Mouse (Mus musculus) adrenal gland, postnatal 10 days (tissue): ENCODE results near the gene Pex11g. TPM values are rescaled to one million over a fixed set of nuclear protein-coding genes. Genes with fewer than 3 reads are reported as not detected.

Experiments used
- DNase-seq: peaks from one replicate; pipeline ENCODE4 v3.0.0; 2021; ENCODE audit warnings: mixed read lengths
- long read RNA-seq, 2 experiments: library from polyadenylated mRNA; stranded (forward); transcript quantifications; one replicate each; pipeline ENCODE4 v2.0.0; 2021
- total RNA-seq, 2 experiments: library from RNA; stranded (reverse); gene quantifications; 2 replicates each; pipeline ENCODE4 v1.2.3; 2021

The Pex11g gene
- 10 to 100 TPM; 13.3 to 16.1 TPM for total RNA-seq
- long read RNA-seq, experiment 1, transcript Pex11g-201 (5 exons, 2,870 nt), result major isoform, 44 of 53 reads
- long read RNA-seq, experiment 1, partial matches to known transcripts, result 6 of 53 reads
- long read RNA-seq, experiment 1, other reads (novel, unspliced or antisense), result 3 of 53 reads
- long read RNA-seq, experiment 2, partial matches to known transcripts, result 4 of 9 reads
- long read RNA-seq, experiment 2, other reads (novel, unspliced or antisense), result 2 of 9 reads

DNA sequence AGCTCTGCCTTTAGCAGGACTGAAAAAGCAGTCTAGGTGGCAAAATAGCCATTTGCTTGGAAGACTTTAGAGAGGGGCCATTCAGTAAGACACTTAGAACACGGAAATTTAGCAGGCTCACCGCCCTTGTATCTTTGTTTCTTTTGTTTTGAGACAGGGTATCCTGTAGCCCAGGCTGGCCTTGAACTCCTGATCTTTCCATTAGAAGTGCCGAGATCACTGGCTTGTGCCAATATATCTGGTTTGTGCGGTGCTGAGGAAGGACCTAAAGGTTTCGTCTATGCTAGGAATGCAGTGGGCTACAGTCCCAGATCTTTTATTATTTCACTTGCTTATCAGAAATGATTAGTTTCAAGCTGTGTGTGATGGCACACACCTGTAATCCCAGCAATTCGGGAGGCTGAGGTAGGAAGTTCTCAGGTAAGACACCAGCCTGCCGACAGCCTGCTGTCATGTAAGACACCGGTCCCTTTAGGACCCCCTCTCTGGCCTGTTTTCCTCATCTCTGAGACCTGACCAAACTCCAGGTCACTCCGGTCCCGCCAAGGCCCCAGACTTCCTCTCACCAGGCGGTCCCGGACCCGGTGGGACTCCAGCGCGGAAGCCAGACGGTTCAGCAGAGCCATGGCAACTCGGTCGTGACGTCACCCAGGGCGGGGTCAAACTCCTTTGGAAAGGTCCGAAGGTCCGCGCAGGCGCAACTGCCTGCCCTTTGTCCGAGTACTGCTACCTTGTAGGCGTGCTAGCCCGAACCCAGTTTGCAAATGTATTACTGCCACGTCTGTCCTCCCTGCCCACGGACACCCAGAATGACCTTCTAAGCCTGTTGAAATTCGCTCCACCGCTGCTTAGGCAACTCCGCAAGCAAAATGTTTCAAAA, at the start of gene Pex11g:
Gene Pex11g, minus strand, starts transcription at position 675 of the 880 bp plus-strand sequence.
- DNase-seq, result peak; percentile 100

DNA sequence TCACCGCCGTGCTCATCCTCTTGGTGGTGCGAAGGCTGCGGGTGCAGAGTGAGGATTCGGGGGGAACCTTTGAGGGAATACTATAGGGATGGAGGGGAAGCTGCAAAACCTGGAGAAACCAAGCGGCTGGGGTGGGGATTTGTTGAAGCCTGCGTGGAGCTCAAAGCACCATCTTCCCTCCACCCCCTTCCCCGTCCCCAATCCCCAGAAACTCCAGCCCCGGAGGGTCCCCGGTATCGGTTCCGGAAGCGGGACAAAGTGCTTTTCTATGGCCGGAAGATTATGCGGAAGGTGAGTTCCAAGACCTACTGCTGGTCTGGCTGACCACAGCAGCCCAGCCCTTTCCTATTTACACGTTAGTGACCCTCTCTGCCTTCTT, 49.6 kb upstream of the Pex11g start:
- DNase-seq, result peak; percentile 38

DNA sequence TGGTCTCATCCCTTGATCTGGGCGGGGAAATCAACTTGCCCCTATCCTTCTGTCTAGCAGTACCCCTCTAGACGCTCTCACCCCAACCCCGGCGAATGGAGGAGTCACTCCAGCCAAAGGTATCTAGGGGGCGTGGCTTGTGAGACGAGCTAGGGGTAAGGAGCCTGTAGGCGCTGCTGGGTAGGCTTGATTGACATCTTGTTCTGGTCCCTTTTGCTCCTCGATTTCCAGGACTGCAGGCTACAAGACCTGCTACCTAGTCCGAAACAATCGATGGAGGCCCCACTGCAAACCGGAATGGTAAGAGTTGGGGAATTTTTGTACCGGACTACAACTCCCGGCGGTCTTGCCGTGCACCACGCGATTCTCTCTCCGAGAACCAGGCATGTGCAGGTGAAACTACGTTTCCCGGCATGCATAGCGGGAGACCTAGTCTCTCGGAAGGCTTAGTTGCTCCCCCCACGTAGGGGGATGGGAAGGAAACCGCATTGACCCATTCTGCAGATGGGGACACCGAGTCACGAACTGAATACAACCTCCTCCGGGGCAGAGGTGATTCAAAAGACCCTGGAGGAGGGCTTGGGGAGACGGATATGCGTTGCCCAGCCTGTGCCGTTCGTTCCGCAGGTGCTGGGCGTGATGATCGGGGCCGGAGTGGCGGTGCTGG, 49.1 kb upstream of the Pex11g start:
- DNase-seq, result peak; percentile 93

DNA sequence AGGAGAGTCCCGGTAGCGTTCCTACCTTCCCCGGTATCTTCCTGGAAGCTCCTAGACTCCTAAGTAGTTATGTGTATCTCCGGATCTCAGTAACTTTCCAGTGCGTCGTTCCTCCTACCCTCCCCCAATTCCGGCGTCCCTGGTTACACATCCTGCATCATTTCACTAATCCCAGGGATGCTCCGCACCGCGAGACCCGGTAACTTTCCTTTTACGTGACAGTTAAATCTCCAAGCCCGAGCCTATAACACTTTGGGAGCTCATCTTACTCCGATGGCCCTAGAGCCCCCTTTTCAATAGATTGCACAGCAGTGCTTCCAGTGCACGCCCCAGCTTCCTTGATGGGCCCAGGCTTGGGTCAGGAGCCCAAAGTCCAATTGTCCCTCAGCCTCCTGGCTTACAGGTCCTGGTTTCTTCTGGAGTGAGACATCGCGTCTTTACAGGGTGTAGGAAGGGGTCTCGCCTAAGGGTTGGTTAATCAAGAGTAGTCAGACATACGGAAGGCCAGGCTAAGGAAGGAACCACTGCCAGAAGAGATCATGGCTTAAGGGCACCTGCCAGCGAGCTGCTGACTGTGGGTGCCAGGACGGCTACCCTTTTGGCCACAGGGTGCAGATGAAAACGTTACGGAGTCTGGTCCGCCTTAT, 48.4 kb upstream of the Pex11g start:
- DNase-seq, result peak; percentile 60

GRCm38 (mm10) chr8:3515260-3515671, 47.8 kb upstream of the Pex11g start, which contains the start of gene Pnpla6:
Pnpla6 (plus strand) TSS chr8:3515384.
- DNase-seq, result peak; percentile 94

DNA sequence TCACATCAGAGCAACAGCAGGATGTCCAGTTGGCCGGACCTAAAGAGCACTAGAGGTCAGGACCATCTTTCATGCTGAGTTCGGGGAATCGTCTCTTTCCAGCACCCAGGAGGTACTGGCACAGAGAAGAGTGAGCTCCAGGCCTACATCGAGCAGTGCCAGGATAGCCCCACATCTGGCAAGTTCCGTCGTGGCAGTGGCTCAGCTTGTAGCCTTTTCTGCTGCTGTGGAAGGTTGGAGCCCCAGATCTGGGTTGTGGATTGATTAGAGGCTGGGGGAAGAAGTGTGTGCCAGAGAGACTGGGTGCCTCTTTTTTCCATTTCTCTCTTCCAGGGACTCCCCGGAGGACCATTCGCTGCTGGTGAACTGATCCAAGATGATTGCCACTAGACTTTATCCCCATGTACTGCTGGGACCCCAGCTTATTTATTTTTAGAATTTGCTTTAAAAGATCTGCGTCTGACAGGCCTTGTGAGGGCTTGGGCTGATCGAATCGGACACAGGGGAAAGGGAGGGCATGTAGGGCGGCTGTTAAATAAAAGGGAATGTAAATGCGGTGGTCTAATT, 47.3 kb upstream of the Pex11g start:
- DNase-seq, result no peak

DNA sequence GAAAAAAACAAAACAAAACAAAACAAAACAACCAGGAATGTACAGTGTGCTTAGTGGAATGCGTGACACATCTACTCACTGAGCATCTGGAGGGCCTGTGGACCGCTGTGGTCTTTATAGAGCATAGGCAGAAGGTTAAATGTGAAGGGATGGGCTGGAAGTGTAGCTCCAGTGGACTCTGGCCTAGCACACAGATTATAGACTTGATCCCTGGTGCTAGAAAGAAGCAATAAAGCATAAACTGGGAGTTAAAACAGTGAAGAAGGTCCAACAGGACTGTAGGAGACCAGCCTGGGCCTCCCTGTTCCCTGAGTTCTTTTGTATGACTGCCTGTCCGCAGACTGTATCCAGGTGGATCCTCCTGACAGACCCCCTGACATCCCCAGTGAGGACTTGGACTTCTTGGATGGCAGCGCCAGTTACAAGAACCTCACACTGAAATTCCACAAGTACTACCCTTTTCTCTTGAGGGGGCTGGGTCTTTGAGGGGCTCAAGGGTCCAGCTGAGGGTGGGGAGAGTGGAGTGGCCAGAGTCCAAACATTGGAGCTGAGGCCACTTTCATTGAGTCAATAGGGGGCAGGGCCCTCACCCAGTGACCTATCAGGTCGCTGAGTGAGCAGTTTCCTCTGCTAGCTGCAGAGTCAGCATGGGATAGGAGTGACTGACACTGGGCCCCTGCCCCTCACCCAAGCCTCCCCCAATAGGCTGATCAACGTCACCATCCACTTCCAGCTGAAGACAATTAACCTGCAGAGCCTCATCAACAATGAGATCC, 40.7 kb upstream of the Pex11g start:
- no peak for DNase-seq

DNA sequence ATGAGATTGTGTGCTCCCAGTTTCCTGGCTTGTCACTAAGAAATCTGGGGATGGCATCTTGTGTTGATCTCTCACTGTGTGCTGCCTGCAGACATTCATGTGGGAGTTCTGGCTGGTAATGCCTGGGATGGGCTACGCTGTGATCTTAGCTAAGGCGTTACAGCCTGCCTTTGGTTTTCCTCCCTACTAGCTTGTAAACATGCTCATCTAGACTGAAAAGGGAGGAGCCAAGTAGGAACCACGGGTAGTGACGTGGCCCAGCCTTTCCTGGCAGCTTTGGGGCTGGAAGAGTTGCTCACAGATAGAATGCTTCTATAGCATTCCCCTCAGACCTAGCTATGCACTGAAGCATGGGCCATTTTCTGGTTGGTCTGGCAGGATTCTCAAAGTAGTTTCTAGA, 34.7 kb upstream of the Pex11g start:
- no peak for DNase-seq

DNA sequence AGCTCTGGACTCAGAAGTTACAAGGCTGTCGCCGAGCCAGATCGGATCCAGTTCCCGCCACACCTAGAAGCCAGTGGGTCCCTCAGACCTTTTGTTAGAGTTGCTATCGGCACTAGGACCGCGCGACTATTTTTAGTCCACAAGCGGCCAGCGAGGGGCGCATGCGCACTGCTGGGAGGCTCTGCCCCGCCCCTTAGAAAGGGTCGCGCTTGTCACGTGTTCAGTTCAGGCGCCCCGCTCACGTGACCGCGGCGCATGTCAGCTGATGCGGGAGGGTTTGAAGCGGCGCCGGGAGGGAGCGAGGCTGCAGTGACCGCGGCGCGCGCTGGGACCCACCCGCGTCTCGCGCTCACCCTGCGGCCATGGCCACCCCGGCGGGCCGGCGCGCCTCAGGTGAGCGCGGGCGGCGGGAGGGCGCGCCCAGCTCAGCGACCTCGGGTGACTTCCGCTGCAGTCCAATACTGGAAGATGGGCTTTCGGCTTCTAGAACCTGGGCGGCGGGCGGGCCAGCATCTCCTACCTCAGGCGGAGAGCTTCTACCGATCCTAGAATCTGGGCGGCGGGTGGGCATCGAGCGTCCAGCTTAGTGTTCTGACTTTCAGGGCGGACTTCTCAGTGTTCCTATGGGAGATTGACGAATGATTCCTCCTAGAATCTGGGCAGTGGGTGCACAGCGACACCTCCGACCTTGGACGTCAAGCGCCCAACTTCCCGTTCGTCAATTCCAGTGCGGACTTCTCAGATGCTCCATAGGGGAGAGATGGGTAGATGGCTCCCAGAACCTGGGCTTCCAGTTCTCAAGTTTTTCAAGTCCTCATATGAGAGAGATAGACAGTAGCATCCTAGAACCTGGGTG, 33.0 kb upstream of the Pex11g start, which contains the start of gene Mcoln1:
Gene Mcoln1, plus strand, starts transcription at position 223 of the 856 bp plus-strand sequence.
- DNase-seq, result peak; percentile 99

DNA sequence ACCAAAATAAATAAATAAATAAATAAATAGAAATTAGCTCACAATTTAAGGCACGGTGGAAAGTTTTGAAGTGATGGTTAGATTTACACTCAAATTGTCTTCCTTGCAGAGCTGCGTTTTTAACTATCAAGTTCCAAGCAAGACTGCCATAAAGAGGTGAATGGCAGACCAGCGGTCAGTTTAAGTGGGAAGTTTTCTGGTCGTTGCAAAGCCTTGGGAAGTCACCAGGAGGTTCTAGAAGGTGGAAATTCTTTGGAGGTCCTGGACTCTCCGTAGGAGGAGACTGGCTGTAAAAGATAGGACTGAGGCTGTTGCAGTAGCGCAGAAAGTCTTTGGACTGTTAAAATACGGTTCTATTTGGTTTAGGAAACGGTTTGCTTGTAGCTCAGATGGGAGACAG, 32.3 kb upstream of the Pex11g start:
- no peak for DNase-seq

DNA sequence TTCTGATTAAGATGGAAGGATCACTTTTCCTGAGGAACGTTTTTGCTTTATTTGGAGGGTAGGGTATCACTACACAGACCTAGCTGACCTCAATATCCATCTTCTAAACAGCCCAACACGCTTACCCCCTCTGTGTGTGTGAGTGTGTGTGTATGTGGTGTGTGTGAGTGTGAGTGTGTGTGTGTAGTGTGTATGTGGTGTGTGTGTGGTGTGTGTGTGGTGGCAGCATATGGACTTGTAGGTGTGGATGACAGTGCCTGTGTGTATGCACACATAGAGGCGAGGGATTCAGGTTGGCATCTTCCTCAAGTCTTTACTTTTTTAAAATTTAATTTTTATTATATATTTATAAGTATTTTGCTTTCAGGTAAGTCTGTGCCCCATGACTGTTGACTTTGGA, 31.1 kb upstream of the Pex11g start:
- DNase-seq, result no peak

GRCm38 (mm10) chr8:3496428-3496748, 28.9 kb upstream of the Pex11g start:
- DNase-seq, result no peak

DNA sequence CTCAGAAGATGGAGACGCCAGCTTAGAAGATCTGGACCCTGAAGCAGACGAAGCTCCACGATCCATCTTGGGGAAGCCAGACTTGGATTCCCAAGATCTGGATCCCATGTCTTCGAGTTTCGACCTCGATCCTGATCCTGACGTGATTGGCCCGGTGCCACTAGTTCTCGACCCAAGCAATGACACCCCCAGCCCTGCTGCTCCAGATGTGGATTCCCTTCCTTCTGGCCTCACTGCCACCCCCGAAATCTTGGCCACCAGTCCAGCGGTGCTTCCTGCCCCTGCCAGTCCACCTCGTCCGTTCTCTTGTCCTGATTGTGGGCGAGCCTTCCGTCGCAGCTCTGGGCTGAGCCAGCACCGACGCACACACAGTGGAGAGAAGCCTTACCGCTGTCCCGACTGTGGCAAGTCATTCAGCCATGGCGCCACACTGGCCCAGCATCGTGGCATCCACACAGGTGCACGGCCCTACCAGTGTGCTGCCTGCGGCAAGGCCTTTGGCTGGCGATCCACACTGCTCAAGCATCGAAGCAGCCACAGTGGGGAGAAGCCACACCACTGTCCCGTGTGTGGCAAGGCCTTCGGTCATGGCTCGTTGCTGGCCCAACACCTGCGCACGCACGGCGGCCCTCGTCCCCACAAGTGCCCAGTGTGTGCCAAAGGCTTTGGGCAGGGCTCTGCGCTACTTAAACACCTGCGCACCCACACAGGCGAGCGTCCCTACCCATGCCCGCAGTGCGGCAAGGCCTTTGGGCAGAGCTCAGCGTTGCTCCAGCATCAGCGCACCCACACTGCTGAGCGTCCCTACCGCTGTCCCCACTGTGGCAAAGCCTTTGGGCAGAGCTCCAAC, 28.3 kb upstream of the Pex11g start:
- no peak for DNase-seq

- DNase-seq, result no peak
These were observed 26.3 kb upstream of the Pex11g start for GRCm38 (mm10) chr8:3493845-3494208.

DNA sequence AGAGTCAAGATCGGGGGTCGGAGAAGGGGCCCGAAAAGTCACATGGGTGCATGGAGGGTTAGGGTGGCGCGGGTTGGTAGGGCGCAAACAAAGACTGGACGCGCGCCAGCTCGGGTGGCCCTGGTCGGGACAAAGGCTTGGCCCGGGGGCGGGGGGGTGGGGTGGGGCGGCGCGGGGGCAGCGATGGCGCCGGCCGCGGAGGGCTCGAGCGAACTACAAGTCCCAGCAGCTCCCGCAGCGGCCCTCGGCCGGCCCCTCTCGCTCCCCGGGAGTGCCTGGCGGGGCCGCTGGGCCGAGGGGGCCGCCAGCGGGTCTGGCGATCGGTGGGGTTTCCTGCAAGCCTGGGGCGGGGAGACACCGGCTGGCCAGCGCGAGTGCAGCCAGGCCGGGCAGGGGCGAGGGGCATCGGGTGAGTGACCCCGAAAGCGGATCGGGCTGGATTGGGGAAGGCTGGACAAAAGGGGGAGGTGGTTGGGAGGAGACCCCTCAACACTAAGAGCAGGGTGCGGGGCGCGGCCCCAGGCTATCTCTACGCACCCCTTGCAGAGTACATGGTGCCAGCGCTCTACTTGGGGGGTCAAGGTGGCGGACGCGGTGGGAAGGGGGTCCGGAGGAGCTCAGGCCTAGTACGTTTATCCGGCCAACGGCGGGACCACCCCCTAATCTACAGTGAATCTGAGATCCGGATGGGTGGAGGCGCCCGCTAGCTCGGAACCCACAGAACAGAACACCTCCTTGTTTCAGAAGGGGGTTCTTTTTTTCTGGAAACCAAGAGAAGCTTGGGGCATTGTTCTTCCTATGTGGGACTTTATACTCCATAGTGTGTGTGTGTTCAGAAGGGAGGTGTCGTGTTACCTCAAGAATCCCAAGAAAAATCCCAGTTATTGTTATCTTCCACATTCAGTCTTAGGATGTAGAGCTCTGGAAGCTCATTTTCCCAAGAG, 25.7 kb upstream of the Pex11g start, which contains the start of gene Zfp358:
Gene Zfp358, plus strand, starts transcription at position 238 of the 944 bp plus-strand sequence.
- peak; percentile 84 for DNase-seq

- DNase-seq, result no peak
These were observed 17.7 kb upstream of the Pex11g start for GRCm38 (mm10) chr8:3485192-3485591.

GRCm38 (mm10) chr8:3483546-3483945, 16.1 kb upstream of the Pex11g start:
- DNase-seq, result no peak

- DNase-seq, result no peak
These were observed 14.8 kb upstream of the Pex11g start for GRCm38 (mm10) chr8:3482240-3482740.
